Mouse (Mus musculus) adrenal gland (tissue): ENCODE measurements around the gene Tigit.

Source experiments
- intact Hi-C: fragments of 180-260 bp; cut with DNase I; formaldehyde crosslinking; loops from one replicate; pipeline ENCODE4 v1.15.1; 2025

Tigit gene

DNA sequence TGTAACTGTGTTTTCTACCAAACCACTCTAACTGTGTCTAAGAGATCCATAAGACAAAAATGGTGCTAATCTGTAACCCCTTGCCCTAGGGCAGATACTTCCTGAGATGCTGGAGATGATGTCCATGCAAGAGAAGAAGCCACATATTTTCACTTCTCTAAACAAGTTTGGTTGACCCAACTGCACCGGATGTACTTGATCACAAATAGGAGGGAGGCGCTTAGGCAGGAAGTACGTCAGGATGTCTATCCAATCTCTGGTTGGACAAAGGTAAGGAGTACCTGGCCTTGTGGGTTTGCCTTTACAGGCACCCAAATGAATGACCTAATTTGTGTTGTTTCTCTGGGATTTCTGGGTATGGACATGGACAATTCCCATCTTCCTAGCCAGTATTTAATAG is 4.3 kb upstream of the Tigit start:
- intact Hi-C loops = no loop called here

DNA sequence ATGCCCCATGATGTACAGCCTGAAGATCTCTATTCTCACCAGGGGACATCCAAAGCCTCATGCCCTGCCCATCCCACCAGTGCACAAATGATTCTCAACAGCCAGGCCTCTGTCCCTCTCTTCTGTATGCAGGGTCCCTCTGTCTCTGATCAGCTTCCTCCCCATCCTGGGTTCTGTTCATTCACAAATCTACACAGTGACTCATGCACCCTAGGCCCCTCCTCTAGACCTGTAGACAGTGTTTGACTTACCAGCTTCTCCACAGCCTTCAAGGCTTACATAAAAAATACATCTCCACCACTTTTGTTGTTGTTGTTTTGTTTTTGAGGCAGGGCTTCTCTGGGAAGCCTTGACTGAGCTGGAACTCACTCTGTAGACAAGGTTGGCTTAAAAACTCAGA is 915 bp upstream of the Tigit start:
- intact Hi-C loops = no loop called here

DNA sequence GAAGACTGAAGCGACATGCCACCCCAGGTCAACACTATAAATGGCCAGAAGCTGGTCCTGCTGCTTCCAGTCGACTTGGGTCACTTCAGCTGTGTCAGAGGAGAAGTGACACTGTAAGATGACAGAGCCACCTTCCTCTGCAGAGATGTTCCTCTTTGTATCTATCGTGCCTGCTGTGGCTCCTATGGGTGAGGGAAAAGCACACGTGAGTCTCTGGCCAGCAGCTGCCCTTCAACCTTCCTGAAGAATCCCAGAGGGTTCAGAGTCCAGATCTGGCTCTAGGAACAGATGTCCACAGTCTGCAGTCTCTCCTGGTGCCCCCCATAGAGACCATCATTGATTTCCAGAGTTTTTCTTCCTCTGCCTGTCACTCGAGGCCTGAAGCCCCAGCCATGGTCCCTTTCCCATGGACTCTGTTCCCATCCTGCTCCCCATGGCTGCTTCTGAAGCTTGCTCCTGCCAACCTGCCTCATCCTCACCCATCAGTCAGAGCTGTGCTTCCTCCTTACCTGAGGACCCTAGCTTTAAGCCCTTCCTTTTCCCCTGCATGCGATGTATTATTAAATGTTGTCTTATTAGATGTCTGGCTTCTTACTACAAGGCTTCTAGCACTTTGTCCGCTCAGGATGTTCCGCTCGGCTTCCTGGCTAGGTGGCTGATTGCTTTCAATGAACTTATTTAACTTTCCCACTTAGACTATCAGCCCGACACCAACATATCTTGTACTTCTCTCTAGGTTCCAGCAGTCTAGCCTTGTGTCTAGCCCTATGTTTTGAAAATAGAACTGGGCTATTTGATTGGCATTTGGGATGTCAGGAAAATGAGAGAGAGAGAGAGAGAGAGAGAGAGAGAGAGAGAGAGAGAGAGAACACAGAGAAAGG is 1.6 kb downstream of the Tigit start:
- intact Hi-C loops = no loop called here

DNA sequence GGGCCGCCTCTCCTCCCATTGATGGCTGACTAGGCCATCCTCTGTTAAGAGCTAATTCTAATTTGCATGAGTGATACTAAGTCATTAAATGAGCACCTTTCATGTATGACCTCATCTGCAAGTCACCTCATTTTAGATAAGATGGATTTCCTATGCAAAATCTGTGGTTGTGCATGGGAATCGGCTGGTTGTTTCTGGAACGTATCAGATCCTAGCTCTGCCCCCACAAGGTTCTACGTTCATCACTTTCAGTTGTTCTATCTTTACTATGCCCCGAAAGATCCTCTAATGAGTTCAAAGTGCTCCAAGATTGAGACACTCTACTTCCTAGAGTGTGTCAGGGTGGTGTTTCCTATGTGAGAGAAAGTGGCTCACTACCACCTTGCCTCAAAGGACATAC is 2.4 kb downstream of the Tigit start:
- intact Hi-C loops = no loop called here

DNA sequence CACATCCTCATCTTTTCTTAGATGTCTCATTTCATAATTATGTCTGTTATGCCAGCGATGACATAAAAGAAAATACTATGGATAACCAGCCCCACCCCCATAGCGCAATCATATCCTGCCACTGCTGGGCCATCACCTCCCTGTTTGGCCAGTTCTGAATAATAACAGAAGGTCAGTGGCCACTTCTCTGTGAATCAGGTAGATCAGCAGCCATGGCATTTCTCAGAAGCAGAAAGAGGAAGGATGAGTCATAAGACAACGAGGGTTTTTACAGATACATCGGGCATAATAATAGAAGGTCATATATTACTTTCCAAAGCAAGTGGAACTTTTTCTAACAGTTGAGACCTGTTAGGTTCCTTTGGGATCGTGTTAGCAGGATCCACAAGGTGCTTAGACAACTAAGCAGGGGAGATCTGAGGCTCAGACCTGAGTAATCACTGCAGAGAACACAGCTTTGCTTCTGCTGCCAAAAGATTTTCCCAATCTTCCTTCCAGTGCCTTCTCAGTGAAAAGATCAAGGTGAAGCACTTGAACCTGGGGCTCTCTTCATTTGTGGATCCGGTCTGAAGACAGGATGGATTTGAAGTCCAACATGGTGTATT is 8.7 kb downstream of the Tigit start:
- intact Hi-C loops = no loop called here

DNA sequence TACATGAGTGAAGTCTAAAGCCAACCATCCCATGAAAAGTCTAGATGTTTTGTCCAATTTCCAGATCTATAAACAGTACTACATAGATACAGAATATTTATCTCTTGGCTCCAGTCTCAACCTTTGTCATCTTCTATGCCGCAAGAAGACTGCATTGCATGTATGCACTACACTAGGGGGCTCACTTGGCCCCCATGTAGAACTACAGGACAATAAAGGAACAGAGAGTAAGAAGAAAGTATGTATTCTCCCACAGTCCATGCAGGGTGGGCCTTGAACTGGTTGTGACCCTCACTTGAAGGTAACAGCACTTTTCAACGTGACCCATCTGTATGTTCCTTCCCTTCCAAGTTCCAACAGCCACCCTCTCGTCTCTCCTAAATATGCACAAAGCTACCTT is 9.7 kb downstream of the Tigit start:
- intact Hi-C loops = no loop called here

DNA sequence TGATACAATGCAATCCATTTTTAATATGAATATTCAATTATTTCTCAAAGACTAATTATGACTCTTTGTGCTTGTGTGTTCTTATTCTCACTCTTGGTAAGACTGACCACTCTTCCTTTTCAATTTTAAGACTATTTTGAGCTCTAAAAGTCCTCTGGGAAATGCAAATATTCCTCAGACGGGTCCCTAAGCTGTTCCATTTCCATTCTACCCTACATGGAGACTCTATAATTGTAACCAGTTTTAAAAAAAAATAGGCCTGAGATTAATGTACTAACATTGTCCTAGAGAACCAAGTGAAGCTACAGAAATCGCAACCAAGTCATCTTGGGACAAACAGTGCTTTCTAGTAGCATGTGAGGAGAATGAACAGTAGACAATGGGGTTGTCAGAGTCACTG is 10.7 kb downstream of the Tigit start:
- intact Hi-C loops = no loop called here

DNA sequence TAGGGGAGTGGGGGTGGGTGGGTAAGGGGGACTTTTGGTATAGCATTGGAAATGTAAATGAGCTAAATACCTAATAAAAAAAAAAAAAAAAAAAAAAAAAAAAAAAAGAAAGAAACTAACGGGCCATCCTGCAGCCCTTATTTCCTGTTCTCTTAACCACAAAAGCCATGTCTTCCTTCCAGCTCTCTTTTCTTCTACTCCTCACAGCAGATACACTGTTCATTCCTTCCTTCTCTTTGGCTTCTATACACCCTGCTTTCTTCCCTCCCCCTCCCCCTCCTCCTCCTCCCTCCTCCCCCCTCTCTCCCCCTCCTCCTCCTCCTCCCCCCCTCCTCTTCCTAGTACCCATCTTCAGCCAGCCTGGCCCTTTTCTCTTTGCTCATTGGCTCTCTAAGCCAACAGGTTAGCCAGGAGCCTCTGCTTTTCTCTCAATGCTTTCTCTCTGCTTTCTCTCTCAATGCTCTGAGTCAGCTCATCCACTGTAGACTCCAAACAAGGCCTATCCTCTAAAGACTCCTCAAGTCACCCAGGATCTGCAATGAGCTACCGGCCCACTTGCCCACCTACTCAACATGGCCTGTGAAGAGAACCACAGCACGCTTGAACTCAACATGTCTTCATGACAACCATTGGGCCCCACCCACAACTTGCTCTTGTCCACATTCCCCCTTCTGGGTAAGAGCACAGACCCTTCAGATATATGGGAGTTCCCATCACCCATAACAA is 13.4 kb downstream of the Tigit start:
- intact Hi-C loops = no loop called here

DNA sequence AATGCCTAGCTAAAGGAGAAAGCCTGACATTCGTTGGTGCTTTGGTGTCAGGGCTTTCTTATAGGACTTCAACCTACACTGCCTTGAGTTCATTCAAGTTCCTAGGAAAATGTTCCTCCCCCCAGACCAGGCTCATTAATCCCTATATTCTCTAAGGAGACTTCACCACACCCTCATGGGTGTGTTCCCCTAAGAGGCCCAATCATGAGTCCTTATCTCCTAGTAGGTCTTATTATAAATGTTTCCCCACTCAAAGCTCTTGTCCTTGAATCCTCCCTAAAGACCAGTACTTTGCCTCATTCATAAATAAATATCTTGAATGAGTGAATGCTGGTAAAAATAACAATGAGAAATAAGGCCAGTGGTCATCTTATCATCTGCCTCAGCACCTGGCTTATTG is 16.3 kb downstream of the Tigit start:
- intact Hi-C loops = no loop called here

DNA sequence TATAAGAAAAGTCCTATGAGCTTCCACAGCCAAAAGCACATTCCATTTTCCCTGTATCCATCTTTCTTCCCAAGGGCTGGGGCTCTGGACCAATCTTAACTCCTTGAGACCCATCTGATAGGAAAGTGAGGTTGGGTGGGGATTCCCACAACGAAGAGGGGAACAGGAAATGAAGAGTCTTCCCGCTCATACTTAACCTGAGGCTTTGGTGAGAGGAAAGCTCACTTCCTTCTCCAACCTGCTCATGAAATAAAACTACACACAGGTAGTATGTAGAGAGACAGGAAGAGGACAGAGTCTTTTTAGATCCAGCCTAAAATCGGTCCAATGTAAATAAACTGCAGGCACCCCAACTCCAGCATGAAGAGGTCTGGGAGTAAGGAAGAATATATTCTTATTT is 17.0 kb downstream of the Tigit start:
- intact Hi-C loops = no loop called here

DNA sequence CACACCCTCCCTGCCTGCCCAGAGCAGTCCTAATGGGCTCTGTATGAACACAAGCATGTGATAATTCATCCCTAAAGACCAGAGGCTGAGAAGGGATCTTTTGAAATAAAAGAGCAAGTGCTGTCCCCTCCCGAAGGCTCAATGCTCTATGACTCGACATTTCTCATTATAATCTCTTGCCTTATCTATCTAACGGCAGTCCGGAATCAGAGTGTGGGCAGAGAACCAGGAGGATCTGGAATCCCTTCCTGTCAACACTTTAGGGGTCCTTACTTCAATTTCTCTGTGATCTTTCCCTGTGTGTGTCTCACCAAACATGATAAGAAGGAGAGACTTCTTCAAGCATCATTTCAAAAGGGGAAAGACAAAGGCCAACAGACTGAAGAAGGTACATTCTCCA is 18.1 kb downstream of the Tigit start:
- intact Hi-C loops = no loop called here

DNA sequence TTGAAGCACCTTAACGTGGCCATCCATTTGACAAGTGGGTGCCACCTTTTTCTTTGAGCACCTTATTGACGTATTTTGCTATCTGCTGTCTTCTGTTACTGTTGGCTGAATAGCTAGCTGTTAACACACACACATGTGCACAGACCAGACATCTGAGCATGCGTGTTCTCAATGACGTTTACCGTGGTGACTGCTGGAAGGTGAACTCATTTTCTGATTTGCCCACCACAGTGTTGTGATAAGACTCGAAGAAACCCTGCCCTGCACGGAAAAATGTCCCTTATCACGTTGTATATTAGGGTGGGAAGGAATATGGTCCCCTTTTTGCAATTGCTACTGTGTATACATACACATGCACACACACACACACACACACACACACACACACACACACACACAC is 22.7 kb downstream of the Tigit start:
- intact Hi-C loops = no loop called here

DNA sequence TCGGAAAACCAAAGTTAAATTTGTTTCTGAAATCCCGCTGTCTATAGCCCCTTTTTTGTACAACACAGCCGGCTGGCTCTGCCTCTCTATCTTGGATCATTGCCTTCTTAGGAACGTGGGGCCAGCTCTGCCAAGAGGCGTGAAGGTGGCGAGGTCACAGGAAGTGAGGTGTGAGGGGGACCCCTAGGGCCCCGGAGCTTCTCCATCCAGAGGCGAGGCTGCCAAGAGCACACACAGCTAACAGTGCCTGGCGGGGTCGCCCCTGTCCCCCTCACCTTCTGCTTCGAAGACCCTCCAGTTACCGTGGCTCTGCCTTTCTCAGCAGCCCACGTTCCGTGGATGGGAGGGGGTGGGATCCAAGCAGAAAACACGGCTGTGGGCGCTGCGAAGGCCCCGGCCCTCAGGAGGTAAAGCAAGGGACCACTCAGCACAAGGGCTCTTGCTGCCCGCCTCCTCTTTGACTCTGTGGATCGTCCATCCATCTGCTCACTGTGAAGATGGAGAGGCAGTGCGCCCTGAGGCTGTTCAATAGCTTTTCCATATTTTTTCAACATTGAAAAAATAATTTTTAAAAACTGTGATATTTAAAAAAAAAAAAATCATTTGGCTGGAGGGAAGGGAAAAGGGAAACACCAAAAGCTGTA is 25.4 kb downstream of the Tigit start:
- intact Hi-C loops = no loop called here

DNA sequence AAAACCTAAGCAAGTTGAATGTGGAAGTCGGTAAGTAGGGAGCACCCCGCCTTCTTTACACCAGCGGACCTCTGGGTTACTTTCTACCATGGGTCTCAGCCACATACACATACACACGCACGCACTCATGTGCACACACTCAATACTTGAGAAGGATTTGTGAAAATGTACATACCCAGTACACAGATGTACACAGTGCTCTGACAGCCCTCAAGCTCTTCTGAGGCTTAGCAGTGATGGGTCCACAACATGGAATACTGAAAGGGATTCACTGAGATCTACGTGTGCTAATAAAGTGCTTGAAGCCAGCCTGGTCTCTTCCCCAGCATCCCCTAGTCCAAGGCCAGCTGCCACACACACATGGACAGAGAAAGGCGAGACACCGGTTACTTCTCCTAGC is 26.7 kb downstream of the Tigit start:
- intact Hi-C loops = no loop called here

DNA sequence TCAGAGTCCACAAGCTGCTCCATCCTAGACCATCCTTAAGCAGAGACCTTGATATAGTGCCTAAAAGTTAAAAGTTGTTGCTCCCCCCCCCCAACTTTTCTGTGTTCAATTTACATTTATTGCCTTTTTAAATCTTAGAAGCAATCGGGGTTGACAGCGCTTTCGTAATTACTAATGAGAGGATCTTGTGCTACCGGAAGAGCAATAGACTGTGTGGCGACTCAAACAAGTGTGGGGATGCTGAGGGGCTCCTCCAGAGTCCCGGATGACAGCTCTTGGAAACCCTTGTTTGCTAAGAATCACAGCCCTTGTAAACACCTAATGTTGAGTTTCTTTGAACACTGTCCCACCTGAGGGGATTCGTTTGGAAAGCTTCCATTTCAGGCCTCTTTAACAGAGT is 29.9 kb downstream of the Tigit start:
- intact Hi-C loops = no loop called here

DNA sequence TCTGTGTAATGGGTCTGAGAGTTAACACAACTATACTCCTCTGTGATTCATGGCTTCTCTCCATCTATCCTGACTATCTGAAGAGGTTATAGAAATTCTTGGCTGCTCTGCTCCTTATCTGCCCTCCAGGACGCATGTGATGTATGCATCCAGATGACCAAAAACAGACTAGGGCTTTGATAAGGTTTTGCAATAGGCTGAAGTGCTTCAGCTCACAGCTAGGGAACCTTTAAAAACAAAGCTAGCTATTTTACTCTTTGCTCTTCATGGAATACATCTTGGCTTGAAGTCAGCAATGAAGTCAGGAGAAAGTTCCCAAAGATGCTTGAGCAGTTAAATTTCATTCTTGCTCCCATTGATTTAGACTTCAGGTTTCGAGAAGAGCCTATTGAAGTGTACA is 32.2 kb downstream of the Tigit start:
- intact Hi-C loops = no loop called here

DNA sequence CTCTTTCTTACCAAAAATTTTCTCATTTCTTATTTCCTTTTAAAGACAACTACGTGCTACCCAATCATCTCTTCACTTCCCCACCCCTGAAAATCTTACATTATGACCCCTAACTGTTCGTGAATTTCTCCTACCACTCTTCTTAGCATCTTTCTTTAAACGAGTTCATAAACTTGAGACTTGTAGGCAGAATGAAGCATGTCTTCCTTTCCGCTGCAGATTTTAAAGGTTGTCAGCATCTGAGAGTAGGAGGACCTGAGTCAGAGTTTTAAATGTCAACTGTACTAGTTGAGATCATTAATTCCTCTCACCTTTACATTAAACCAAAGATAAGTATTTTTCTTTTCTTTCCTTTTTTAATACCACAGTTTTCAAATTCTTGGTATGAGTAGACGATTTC is 35.3 kb downstream of the Tigit start:
- intact Hi-C loops = no loop called here

DNA sequence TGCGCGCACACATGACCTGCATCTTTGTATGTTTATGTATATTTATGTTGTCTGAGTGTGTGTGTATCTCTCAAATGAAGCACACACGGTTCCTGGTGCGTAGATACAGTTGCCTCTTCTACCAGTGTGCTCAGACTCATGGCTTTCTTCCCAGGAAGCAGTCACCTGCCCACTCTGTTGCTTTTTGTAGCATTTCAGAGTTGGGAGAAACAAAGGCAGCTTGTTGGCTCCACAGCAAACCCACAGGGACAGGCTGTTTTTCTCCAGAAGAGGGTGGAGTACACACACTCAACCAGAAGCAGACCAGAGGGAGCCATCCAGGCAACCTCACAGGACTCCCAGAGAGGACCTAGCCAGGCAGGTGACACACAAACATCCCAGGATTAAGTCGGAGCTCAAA is 38.0 kb downstream of the Tigit start:
- intact Hi-C loops = no loop called here

DNA sequence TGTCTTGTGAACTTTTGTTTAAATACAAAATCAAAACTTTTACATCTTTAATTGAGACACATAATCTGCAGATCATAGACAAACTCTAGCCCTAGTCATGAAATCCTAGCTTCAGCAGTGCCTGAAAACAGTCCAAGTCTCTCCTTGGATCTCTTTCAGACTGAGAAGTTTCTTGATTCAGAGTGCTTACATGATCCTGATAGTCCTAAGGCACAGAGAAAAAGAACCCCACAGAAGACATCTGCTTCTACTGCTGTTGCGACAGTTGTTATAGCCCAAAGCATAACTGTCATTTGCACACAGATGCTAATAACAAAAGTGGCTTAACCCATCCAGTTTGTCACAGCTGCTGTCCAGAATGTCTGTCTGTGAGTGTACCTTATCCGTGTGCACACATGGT is 38.7 kb downstream of the Tigit start:
- intact Hi-C loops = no loop called here

DNA sequence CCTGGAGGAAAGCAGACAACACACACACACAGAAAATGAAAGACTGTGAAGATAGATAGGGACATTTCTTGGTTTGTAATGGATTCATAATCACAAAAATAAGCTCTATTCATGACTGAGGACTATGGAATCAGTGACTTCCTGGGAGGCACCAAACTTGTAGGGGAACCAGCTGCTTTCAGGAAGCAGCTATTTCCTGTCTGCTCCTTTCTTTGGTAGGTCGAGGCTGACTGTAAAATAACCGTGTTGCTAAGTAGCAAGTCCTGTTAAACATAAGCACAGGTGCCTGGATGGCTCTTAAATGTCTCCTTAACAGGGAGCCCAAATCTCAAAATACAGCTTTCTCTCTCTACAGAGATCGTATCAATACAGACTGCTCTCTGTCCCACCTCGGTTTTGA is 39.1 kb downstream of the Tigit start:
- intact Hi-C loops = no loop called here

DNA sequence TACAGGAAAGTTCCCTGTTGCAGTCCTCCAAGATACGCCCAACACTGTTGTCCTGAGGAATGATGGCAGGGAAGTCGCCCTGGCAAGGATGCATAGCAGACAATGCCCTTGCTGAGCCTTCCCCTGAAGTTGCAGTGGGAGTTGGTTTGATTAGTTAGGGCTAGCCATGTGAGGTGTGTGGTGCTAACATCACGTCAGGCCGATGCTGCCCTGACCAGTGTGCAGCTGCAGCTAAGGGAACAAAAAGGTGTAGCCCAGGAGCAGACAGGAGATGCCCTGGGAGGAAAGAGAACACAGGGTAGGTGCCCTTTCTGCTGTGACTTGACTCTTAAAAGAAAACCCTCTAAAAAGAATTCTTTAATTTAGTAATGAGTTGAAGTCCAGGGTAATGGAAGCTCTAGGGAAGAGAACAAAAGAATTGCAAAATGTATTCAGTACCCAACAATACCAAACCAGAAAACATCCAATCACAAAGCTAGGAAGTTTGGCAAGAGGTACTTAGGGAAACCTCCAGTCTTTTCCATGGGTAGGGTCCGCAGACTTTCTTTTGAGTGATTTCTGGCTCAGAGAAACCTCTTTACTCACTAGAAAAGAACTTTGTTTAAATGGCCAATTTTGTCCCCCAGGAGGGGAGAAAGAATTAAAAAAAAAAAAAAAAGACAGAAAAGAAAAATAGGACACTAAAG is 40.5 kb downstream of the Tigit start:
- intact Hi-C loops = no loop called here
